Mouse (Mus musculus) CH12.LX (cell line): ENCODE results near the gene Dnal4. TPM values are rescaled to one million over a fixed set of nuclear protein-coding genes. Genes with fewer than 3 reads are reported as not detected.

Experiments used
- DNase-seq: peaks from one replicate; pipeline ENCODE4 v3.0.0-alpha.2; 2013; ENCODE audit errors: extremely low read depth
- H3K27ac ChIP-seq: 2 replicates; pipeline ENCODE4 v1.5.1; 2012; ENCODE audit warnings: low read depth, mild to moderate bottlenecking, control low read depth, moderate library complexity; ENCODE audit not compliant: insufficient read depth
- H3K27me3 ChIP-seq: replicated peaks from 2 replicates; pipeline ENCODE3; 2012; ENCODE audit warnings: inconsistent platforms
- H3K36me3 ChIP-seq, 2 experiments: replicated peaks in 1 of 2; 2 replicates each; pipeline versions ENCODE3 to v1.6.1; 2012; ENCODE audit warnings: inconsistent platforms in 1 of 2, low read length in 1 of 2, mild to moderate bottlenecking in 1 of 2, mixed read lengths in 1 of 2, moderate library complexity in 1 of 2; ENCODE audit not compliant: control insufficient read depth in 1 of 2, insufficient read depth in 1 of 2
- H3K4me1 ChIP-seq, 2 experiments: 2 replicates each; pipeline ENCODE4 v1.6.1; 2012; ENCODE audit warnings: inconsistent platforms in 1 of 2, moderate library complexity in 1 of 2; ENCODE audit not compliant: insufficient read depth in 2 of 2, control insufficient read depth in 1 of 2
- H3K4me2 ChIP-seq: 2 replicates; pipeline ENCODE4 v1.6.1; 2012; ENCODE audit warnings: low read depth, mild to moderate bottlenecking, control low read depth; ENCODE audit not compliant: poor library complexity, insufficient read depth, severe bottlenecking
- H3K4me3 ChIP-seq, 3 experiments: fragments of 150-350 bp in 1 of 3; sonication (generic) in 1 of 3; replicated peaks in 1 of 3; 2 replicates each; pipeline versions ENCODE3 to v1.5.1; 2011 to 2012; ENCODE audit warnings: low read depth in 2 of 3, low read length in 2 of 3, mild to moderate bottlenecking in 2 of 3, moderate library complexity in 2 of 3, control low read depth in 1 of 3, improper control_type of control experiment in 1 of 3, inconsistent platforms in 1 of 3, mixed read lengths in 1 of 3; ENCODE audit not compliant: poor library complexity in 1 of 3
- H3K79me2 ChIP-seq: replicated peaks from 2 replicates; pipeline ENCODE4 v1.6.1; 2012; ENCODE audit warnings: mild to moderate bottlenecking, moderate library complexity; ENCODE audit not compliant: control insufficient read depth, poor library complexity, insufficient read depth, severe bottlenecking; ENCODE audit errors: extremely low read depth
- H3K9ac ChIP-seq: 2 replicates; pipeline ENCODE4 v1.6.1; 2012; ENCODE audit warnings: low read depth, mild to moderate bottlenecking, control low read depth, moderate library complexity; ENCODE audit not compliant: insufficient read depth
- H3K9me3 ChIP-seq: replicated peaks from 2 replicates; pipeline ENCODE3; 2012; ENCODE audit warnings: low read length, inconsistent platforms, mixed read lengths
- BHLHE40 ChIP-seq: IDR thresholded peaks from 2 replicates; pipeline ENCODE4 v1.6.1; 2011; ENCODE audit warnings: mild to moderate bottlenecking, low read depth, low read length, improper control_type of control experiment
- CHD1 ChIP-seq: IDR thresholded peaks from 2 replicates; pipeline ENCODE4 v1.6.1; 2012; ENCODE audit warnings: low read depth, low read length, improper control_type of control experiment, inconsistent platforms
- CHD2 ChIP-seq: IDR thresholded peaks from 2 replicates; pipeline ENCODE4 v1.6.1; 2011; ENCODE audit warnings: low read length, improper control_type of control experiment
- CTCF ChIP-seq, 2 experiments: IDR thresholded peaks in 1 of 2; conservative IDR thresholded peaks in 1 of 2; 2 replicates each; pipeline ENCODE4 v1.5.1; 2011 to 2012; ENCODE audit warnings: low read depth in 2 of 2, low read length in 2 of 2, improper control_type of control experiment in 1 of 2, inconsistent platforms in 1 of 2, mild to moderate bottlenecking in 1 of 2, moderate library complexity in 1 of 2
- EP300 ChIP-seq: IDR thresholded peaks from 2 replicates; pipeline ENCODE4 v1.6.1; 2011; ENCODE audit warnings: low read length, improper control_type of control experiment
- JUND ChIP-seq: conservative IDR thresholded peaks from 2 replicates; pipeline ENCODE4 v1.6.1; 2011; ENCODE audit warnings: low read depth, low read length, improper control_type of control experiment
- MXI1 ChIP-seq: IDR thresholded peaks from 2 replicates; pipeline ENCODE4 v1.6.1; 2011; ENCODE audit warnings: mild to moderate bottlenecking, low read depth, low read length, improper control_type of control experiment
- MYC ChIP-seq: IDR thresholded peaks from 2 replicates; pipeline ENCODE4 v1.6.1; 2011; ENCODE audit warnings: low read depth, mild to moderate bottlenecking, improper control_type of control experiment, low read length
- NELFE ChIP-seq: IDR thresholded peaks from 2 replicates; pipeline ENCODE4 v1.6.1; 2011; ENCODE audit warnings: low read depth, low read length, improper control_type of control experiment
- PAX5 ChIP-seq: IDR thresholded peaks from 2 replicates; pipeline ENCODE4 v1.6.1; 2012; ENCODE audit warnings: low read length, inconsistent platforms, mixed read lengths
- POLR2A ChIP-seq: IDR thresholded peaks from 2 replicates; pipeline ENCODE4 v1.6.1; 2011; ENCODE audit warnings: low read depth, mild to moderate bottlenecking, improper control_type of control experiment, low read length
- POLR2AphosphoS2 ChIP-seq: IDR thresholded peaks from 2 replicates; pipeline ENCODE4 v1.6.1; 2011; ENCODE audit warnings: low read depth, low read length, improper control_type of control experiment
- RAD21 ChIP-seq: IDR thresholded peaks from 2 replicates; pipeline ENCODE4 v1.6.1; 2011; ENCODE audit warnings: low read depth, mild to moderate bottlenecking, low read length, improper control_type of control experiment, moderate library complexity
- SMC3 ChIP-seq: IDR thresholded peaks from 2 replicates; pipeline ENCODE4 v1.6.1; 2011; ENCODE audit warnings: low read depth, low read length, improper control_type of control experiment
- TCF12 ChIP-seq: IDR thresholded peaks from 2 replicates; pipeline ENCODE4 v1.6.1; 2014; ENCODE audit warnings: low read depth, mild to moderate bottlenecking, inconsistent platforms, low read length, improper control_type of control experiment
- USF1 ChIP-seq: IDR thresholded peaks from 2 replicates; pipeline ENCODE4 v1.6.1; 2014; ENCODE audit warnings: low read depth, mild to moderate bottlenecking, inconsistent platforms, low read length, improper control_type of control experiment
- ZC3H11A ChIP-seq: IDR thresholded peaks from 2 replicates; pipeline ENCODE4 v1.6.1; 2012; ENCODE audit warnings: low read depth, mild to moderate bottlenecking, inconsistent platforms, low read length, improper control_type of control experiment
- ZNF384 ChIP-seq: IDR thresholded peaks from 2 replicates; pipeline ENCODE4 v1.6.1; 2012; ENCODE audit warnings: low read depth, low read length, improper control_type of control experiment, inconsistent platforms
- dilution Hi-C: fragments of 300-500 bp; cut with MboI; formaldehyde crosslinking; loops from 2 replicates; pipeline ENCODE4 v1.14.3; 2020; ENCODE audit warnings: low sequenced_read_pairs; ENCODE audit not compliant: extremely low pct_unique_long_range_greater_than_20kb, extremely low pct_ligation_motif_present
- in situ Hi-C: fragments of 300-500 bp; cut with MboI; formaldehyde crosslinking; loops from 3 replicates; pipeline ENCODE4 v1.14.3; 2019; ENCODE audit warnings: low sequenced_read_pairs, low pct_ligation_motif_present, low pct_unique_long_range_greater_than_20kb, mixed read lengths
- polyA plus RNA-seq: library from polyadenylated mRNA; unstranded; fragments of >175 nt; gene quantifications from 2 replicates; pipeline ENCODE4 v1.2.1, GENCODE M21; 2012; ENCODE audit warnings: low read depth; ENCODE audit not compliant: insufficient read length
- total RNA-seq, 2 experiments: library from RNA; depleted of rRNA; stranded (reverse); fragments of 300-350 nt in 1 of 2; fragments of >200 nt in 1 of 2; gene quantifications; 2 replicates each; pipeline ENCODE4 v1.2.3; 2012 to 2014

The Dnal4 gene
- total and polyA plus RNA-seq, 3 experiments = 11.7 to 20.9 (median 18.5) TPM

DNA sequence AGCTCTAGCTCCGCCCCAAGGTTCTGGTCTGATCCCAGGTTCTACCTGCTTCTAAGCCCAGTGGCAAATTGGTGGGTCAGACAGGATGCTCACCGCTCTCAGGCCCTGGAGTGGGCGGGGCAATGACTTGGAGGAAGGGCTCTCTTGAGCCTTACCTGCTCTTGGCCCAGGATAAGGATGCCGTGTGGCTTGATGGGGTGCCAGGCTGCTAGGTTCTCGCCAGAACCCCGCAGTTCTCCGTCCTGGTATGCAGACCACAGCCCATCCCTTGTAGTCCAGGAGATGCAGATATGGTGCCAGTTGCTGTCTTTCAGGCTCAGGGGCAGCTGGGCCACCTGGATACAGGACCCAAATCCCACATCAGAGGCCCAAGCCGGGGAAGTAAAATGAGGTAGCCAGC, 12.5 kb upstream of the Dnal4 start:
- H3K9me3 ChIP-seq = no peaks in the 10 kb centered on the region
- no peaks in the 10 kb centered on the region for H3K79me2 ChIP-seq
- no peak overlapping the region for H3K9ac ChIP-seq
- dilution Hi-C loops = no loop called here
- H3K27me3 ChIP-seq = peaks cover 74% of the 10 kb centered on the region
- no peak for DNase-seq
- H3K36me3 ChIP-seq = no peaks in the 10 kb centered on the region
- TF ChIP-seq ZNF384 (no peak), RAD21 (no peak), CHD1 (no peak), CHD2 (no peak), USF1 (no peak), ZC3H11A (no peak)
- H3K4me3 ChIP-seq = no peak overlapping the region
- H3K4me1 ChIP-seq = peaks cover 0 to 3% of the 10 kb centered on the region in 2 experiments; a peak in 1 of 4 replicates
- no peak overlapping the region for H3K27ac ChIP-seq
- H3K4me2 ChIP-seq = no peak overlapping the region
- in situ Hi-C loops = no loop called here

DNA sequence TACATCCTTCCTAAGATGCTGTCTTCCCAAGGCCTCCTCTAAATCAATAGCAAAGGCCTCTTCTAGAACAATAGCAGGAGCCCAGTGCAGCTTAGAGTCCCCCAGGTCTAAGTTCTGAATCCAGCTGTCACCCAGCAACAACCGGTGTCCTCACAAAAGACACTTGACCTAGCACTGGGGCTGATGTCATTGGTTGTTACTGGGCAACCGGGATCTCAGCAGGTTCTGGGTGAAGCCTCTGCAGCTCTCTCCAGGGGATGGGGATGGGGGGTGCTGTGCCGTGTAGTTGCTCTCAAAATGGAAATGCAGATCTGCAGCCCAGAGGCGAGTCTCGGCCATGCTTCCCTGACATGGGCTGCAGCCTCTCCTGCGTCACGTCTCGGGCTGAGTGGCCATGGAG, 10.2 kb upstream of the Dnal4 start:
- no peaks in the 10 kb centered on the region for H3K36me3 ChIP-seq
- in situ Hi-C loops = no loop called here
- no peak for DNase-seq
- no peaks in the 10 kb centered on the region for H3K4me1 ChIP-seq
- dilution Hi-C loops = no loop called here
- no peak overlapping the region for H3K27ac ChIP-seq
- H3K4me2 ChIP-seq = no peak overlapping the region
- H3K79me2 ChIP-seq = no peaks in the 10 kb centered on the region
- H3K9ac ChIP-seq = no peak overlapping the region
- H3K9me3 ChIP-seq = peaks cover 2% of the 10 kb centered on the region
- TF ChIP-seq NELFE (no peak), SMC3 (no peak), POLR2A (no peak)
- TF ChIP-seq, all 38 proteins: peak for 0
- Histone ChIP-seq H3K4me3 (no peak overlapping the region), H3K27me3 (peaks cover 68% of the 10 kb centered on the region)

DNA sequence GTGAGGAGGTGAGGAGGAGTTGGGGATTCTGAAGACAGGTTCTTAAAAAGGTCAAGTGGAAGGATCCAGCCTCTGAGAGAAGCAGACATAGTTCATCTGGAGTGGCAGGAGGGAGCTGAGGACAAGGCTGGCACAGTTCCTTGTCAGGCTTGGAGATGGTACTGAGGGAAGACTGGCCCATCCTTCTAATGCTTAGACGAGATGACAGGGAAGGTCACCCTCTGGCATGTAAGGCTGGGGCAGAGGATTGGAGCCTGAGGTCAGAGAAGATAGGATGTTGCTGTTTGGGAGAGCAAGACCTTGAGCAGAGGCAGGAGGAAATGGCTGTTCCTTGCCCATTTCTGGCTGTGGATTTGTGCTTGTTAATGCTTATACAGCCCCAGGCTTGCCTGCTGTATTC, 7.4 kb upstream of the Dnal4 start:
- DNase-seq = no peak
- H3K27ac ChIP-seq = no peak overlapping the region
- no peak overlapping the region for H3K4me3 ChIP-seq
- no peaks in the 10 kb centered on the region for H3K4me1 ChIP-seq
- in situ Hi-C loops = no loop called here
- peaks cover 78% of the 10 kb centered on the region for H3K27me3 ChIP-seq
- H3K9me3 ChIP-seq = peaks cover 4% of the 10 kb centered on the region
- TF ChIP-seq USF1 (no peak), BHLHE40 (no peak), CTCF (conservative IDR thresholded peaks at IDR 0.05 in 1 of 2, IDR thresholded peaks at IDR 0.05 in 1 of 2; ENCODE audit: low read depth in 2 of 2, low read length in 2 of 2) (no peak), MYC (no peak), TCF12 (no peak), SMC3 (no peak), CHD1 (no peak), EP300 (no peak), PAX5 (no peak), POLR2AphosphoS2 (no peak), MXI1 (no peak), JUND (no peak)
- H3K79me2 ChIP-seq = no peaks in the 10 kb centered on the region
- dilution Hi-C loops = no loop called here
- H3K9ac ChIP-seq = no peak overlapping the region
- H3K4me2 ChIP-seq = no peak overlapping the region
- no peaks in the 10 kb centered on the region for H3K36me3 ChIP-seq
